Mouse (Mus musculus): ENCODE results near the gene Rdh16f1. TPM values are rescaled to one million over a fixed set of nuclear protein-coding genes. Genes with fewer than 3 reads are reported as not detected.
"Not testable (repeated sequence)": the region's sequence is repeated elsewhere in the genome, so short reads cannot be mapped to it uniquely, and the experiment has no call there.

Rdh16f1 gene
- total RNA-seq, 1 experiment from 2014 or later = not detected

- ATAC-seq (ENCODE audit: extremely low read depth, insufficient number of reproducible peaks, low FRiP score, poor library complexity, severe bottlenecking) = no peak
Observed at GRCm38 (mm10) chr10:127815888-127816287, 56.3 kb downstream of the Rdh16f1 start.

- not testable (repeated sequence) for ATAC-seq (ENCODE audit: extremely low read depth, insufficient number of reproducible peaks, low FRiP score, poor library complexity, severe bottlenecking)
Observed at GRCm38 (mm10) chr10:127817268-127817910, 57.8 kb downstream of the Rdh16f1 start.

GRCm38 (mm10) chr10:127821806-127822205 lies 62.2 kb downstream of the Rdh16f1 start:
- not testable (repeated sequence) for ATAC-seq (ENCODE audit: extremely low read depth, insufficient number of reproducible peaks, low FRiP score, poor library complexity, severe bottlenecking)

- ATAC-seq (ENCODE audit: extremely low read depth, insufficient number of reproducible peaks, low FRiP score, poor library complexity, severe bottlenecking) = no peak
Observed at GRCm38 (mm10) chr10:127825386-127825785, 65.8 kb downstream of the Rdh16f1 start.

GRCm38 (mm10) chr10:127829121-127829520 lies 69.5 kb downstream of the Rdh16f1 start:
- no peak for ATAC-seq (ENCODE audit: extremely low read depth, insufficient number of reproducible peaks, low FRiP score, poor library complexity, severe bottlenecking)

GRCm38 (mm10) chr10:127834186-127834585 lies 74.6 kb downstream of the Rdh16f1 start:
- ATAC-seq (ENCODE audit: extremely low read depth, insufficient number of reproducible peaks, low FRiP score, poor library complexity, severe bottlenecking) = not testable (repeated sequence)

- ATAC-seq (ENCODE audit: extremely low read depth, insufficient number of reproducible peaks, low FRiP score, poor library complexity, severe bottlenecking) = no peak
Observed at GRCm38 (mm10) chr10:127835292-127835691, 75.7 kb downstream of the Rdh16f1 start.

GRCm38 (mm10) chr10:127837793-127838192 lies 78.2 kb downstream of the Rdh16f1 start:
- ATAC-seq (ENCODE audit: extremely low read depth, insufficient number of reproducible peaks, low FRiP score, poor library complexity, severe bottlenecking) = not testable (repeated sequence)

GRCm38 (mm10) chr10:127838539-127838938 lies 79.0 kb downstream of the Rdh16f1 start:
- no peak for ATAC-seq (ENCODE audit: extremely low read depth, insufficient number of reproducible peaks, low FRiP score, poor library complexity, severe bottlenecking)

- ATAC-seq (ENCODE audit: extremely low read depth, insufficient number of reproducible peaks, low FRiP score, poor library complexity, severe bottlenecking) = no peak
Observed at GRCm38 (mm10) chr10:127840776-127841175, 81.2 kb downstream of the Rdh16f1 start.

Other genes with a start within 250 kb of the Rdh16f1 start
- gene Ndufa4l2, start 244.8 kb upstream of the Rdh16f1 start, total RNA-seq (2017) = not detected in 2 replicates
- gene Shmt2, start 237.3 kb upstream of the Rdh16f1 start, total RNA-seq (2017) = 22.8 and 25.0 TPM in 2 replicates
- gene Nxph4, start 225.2 kb upstream of the Rdh16f1 start, total RNA-seq (2017) = not detected in 2 replicates
- 6.3 and 15.1 TPM in 2 replicates for gene Lrp1, start 138.6 kb upstream of the Rdh16f1 start, total RNA-seq (2017)
- gene Stat6, start 116.8 kb upstream of the Rdh16f1 start, total RNA-seq (2017) = 258 and 273 TPM in 2 replicates
- 42.6 and 45.7 TPM in 2 replicates for gene Nemp1, start 92.9 kb upstream of the Rdh16f1 start, total RNA-seq (2017)
- 19.0 and 19.3 TPM in 2 replicates for gene Nab2, start 91.2 kb upstream of the Rdh16f1 start, total RNA-seq (2017)
- 1.5 and 2.3 TPM in 2 replicates for gene Myo1a, start 54.6 kb upstream of the Rdh16f1 start, total RNA-seq (2017)
- not detected in 2 replicates for gene Tac2, start 35.3 kb upstream of the Rdh16f1 start, total RNA-seq (2017)
- gene Zbtb39, start 20.2 kb upstream of the Rdh16f1 start, total RNA-seq (2017) = 20.7 and 25.7 TPM in 2 replicates
- 0.12 and 0.23 TPM in 2 replicates for gene Gpr182, start 8.1 kb upstream of the Rdh16f1 start, total RNA-seq (2017)
- gene Rdh1, start 66 bp upstream of the Rdh16f1 start, total RNA-seq (2017) = 0.37 and 0.47 TPM in 2 replicates
- 1.7 TPM in 1 of 2 replicates, not detected in the other for gene Rdh9, start 16.6 kb downstream of the Rdh16f1 start, total RNA-seq (2017)
- not detected in 2 replicates for gene Rdh16, start 41.4 kb downstream of the Rdh16f1 start, total RNA-seq (2017)
- gene Rdh19, start 90.1 kb downstream of the Rdh16f1 start, total RNA-seq (2017) = not detected in 2 replicates
- gene Rdh16f2, start 106.7 kb downstream of the Rdh16f1 start, total RNA-seq (2017) = not detected in 2 replicates
- not detected in 2 replicates for gene Rdh7, start 129.0 kb downstream of the Rdh16f1 start, total RNA-seq (2017)
- gene Sdr9c7, start 138.7 kb downstream of the Rdh16f1 start, total RNA-seq (2017) = not detected in 2 replicates
- not detected in 2 replicates for gene Hsd17b6, start 247.8 kb downstream of the Rdh16f1 start, total RNA-seq (2017)

All from neutrophil, adult 5-6 weeks (primary cell).